Mouse (Mus musculus): ENCODE data around the gene Slc25a13. TPM values are rescaled to one million over a fixed set of nuclear protein-coding genes. Genes with fewer than 3 reads are reported as not detected.

Slc25a13 gene
- total RNA-seq, 2 experiments from 2014 or later, result 2.7 to 5.4 TPM

- no peak for DNase-seq
Observed at GRCm38 (mm10) chr6:6023976-6024375, 193.0 kb downstream of the Slc25a13 start.

- no peak for DNase-seq
Observed at GRCm38 (mm10) chr6:6016931-6017330, 200.0 kb downstream of the Slc25a13 start.

GRCm38 (mm10) chr6:6015616-6016015 lies 201.4 kb downstream of the Slc25a13 start:
- DNase-seq, result no peak

GRCm38 (mm10) chr6:6011364-6011763 lies 205.6 kb downstream of the Slc25a13 start:
- no peak for DNase-seq

- DNase-seq, result peak; percentile 73 to 78
Observed at GRCm38 (mm10) chr6:6005762-6006431, 211.1 kb downstream of the Slc25a13 start.

- DNase-seq, result no peak
Observed at GRCm38 (mm10) chr6:6004756-6005485, 212.1 kb downstream of the Slc25a13 start.

GRCm38 (mm10) chr6:6002061-6002460 lies 214.9 kb downstream of the Slc25a13 start:
- no peak for DNase-seq

- no peak for DNase-seq
Observed at GRCm38 (mm10) chr6:5997535-5997934, 219.4 kb downstream of the Slc25a13 start.

- no peak for DNase-seq
Observed at GRCm38 (mm10) chr6:5993056-5993455, 223.9 kb downstream of the Slc25a13 start.

GRCm38 (mm10) chr6:5991817-5992755 lies 224.9 kb downstream of the Slc25a13 start:
- DNase-seq, result peak; percentile 62 to 66

- DNase-seq, result no peak
Observed at GRCm38 (mm10) chr6:5991243-5991642, 225.7 kb downstream of the Slc25a13 start.
